Mouse (Mus musculus) myocyte (in vitro differentiated cells): ENCODE measurements around the gene Tbk1. TPM values are rescaled to one million over a fixed set of nuclear protein-coding genes. Genes with fewer than 3 reads are reported as not detected.

Experiments
- H3K27me3 ChIP-seq: one replicate; pipeline ENCODE4 v1.6.1; 2011; ENCODE audit not compliant: control insufficient read depth, insufficient read depth, insufficient read length
- H3K36me3 ChIP-seq: one replicate; pipeline ENCODE4 v1.6.1; 2011; ENCODE audit not compliant: control insufficient read depth, insufficient read depth
- H3K4me2 ChIP-seq: one replicate; pipeline ENCODE4 v1.6.1; 2011; ENCODE audit warnings: low read depth, control low read depth
- H3K4me3 ChIP-seq: one replicate; pipeline ENCODE4 v1.5.1; 2011; ENCODE audit warnings: mild to moderate bottlenecking, control low read depth, moderate library complexity
- H3K79me2 ChIP-seq: one replicate; pipeline ENCODE4 v1.6.1; 2011; ENCODE audit not compliant: control insufficient read depth, insufficient read depth
- H3ac ChIP-seq: one replicate; pipeline ENCODE4 v1.6.1; 2011; ENCODE audit not compliant: control insufficient read depth, insufficient read length
- CEBPB ChIP-seq: IDR thresholded peaks from 2 replicates; pipeline ENCODE4 v1.6.1; 2011; ENCODE audit warnings: mild to moderate bottlenecking, moderate library complexity; ENCODE audit not compliant: poor library complexity, insufficient read depth, severe bottlenecking
- E2F4 ChIP-seq: IDR thresholded peaks from one replicate; pipeline ENCODE4 v1.6.1; 2011; ENCODE audit warnings: mild to moderate bottlenecking, control low read depth, moderate library complexity; ENCODE audit not compliant: insufficient read depth
- MAX ChIP-seq: IDR thresholded peaks from one replicate; pipeline ENCODE4 v1.6.1; 2011; ENCODE audit warnings: low read depth, mild to moderate bottlenecking, control low read depth
- MYOD1 ChIP-seq, 3 experiments: IDR thresholded peaks; one replicate each; pipeline ENCODE4 v1.6.1; 2011; ENCODE audit warnings: control low read depth in 2 of 3, low read depth in 2 of 3, mild to moderate bottlenecking in 2 of 3, moderate library complexity in 1 of 3; ENCODE audit not compliant: insufficient read length in 2 of 3, control insufficient read depth in 1 of 3
- MYOG ChIP-seq, 3 experiments: IDR thresholded peaks; one replicate each; pipeline ENCODE4 v1.6.1; 2011; ENCODE audit warnings: control low read depth in 2 of 3, low read depth in 2 of 3, mild to moderate bottlenecking in 2 of 3; ENCODE audit not compliant: insufficient read length in 2 of 3, control insufficient read depth in 1 of 3, insufficient read depth in 1 of 3
- POLR2A ChIP-seq: IDR thresholded peaks from one replicate; pipeline ENCODE4 v1.6.1; 2011; ENCODE audit warnings: low read depth, mild to moderate bottlenecking, control low read depth, moderate library complexity; ENCODE audit not compliant: insufficient read length
- POLR2AphosphoS2 ChIP-seq: IDR thresholded peaks from one replicate; pipeline ENCODE4 v1.6.1; 2011; ENCODE audit warnings: low read depth, control low read depth; ENCODE audit not compliant: insufficient read length
- REST ChIP-seq: IDR thresholded peaks from one replicate; pipeline ENCODE4 v1.6.1; 2011; ENCODE audit warnings: mild to moderate bottlenecking, control low read depth, moderate library complexity; ENCODE audit not compliant: insufficient read depth, insufficient read length
- SRF ChIP-seq: IDR thresholded peaks from one replicate; pipeline ENCODE4 v1.6.1; 2011; ENCODE audit warnings: low read depth; ENCODE audit not compliant: control insufficient read depth, insufficient read length
- TCF12 ChIP-seq: IDR thresholded peaks from one replicate; pipeline ENCODE4 v1.6.1; 2011; ENCODE audit warnings: mild to moderate bottlenecking, control low read depth; ENCODE audit not compliant: poor library complexity, insufficient read depth, severe bottlenecking
- TCF3 ChIP-seq: IDR thresholded peaks from one replicate; pipeline ENCODE4 v1.6.1; 2011; ENCODE audit warnings: low read depth, control low read depth; ENCODE audit not compliant: insufficient read length
- USF1 ChIP-seq: IDR thresholded peaks from one replicate; pipeline ENCODE4 v1.6.1; 2011; ENCODE audit warnings: low read depth, mild to moderate bottlenecking, control low read depth, moderate library complexity
- polyA plus RNA-seq: library from polyadenylated mRNA; unstranded; fragments of >200 nt; fragmentation: generic; extraction: Trizol; gene quantifications from one replicate; pipeline ENCODE4 v1.2.1, GENCODE M21; 2012; ENCODE audit warnings: missing spikeins

Tbk1 gene
- polyA plus RNA-seq, 1 experiment, result 9.0 TPM

DNA sequence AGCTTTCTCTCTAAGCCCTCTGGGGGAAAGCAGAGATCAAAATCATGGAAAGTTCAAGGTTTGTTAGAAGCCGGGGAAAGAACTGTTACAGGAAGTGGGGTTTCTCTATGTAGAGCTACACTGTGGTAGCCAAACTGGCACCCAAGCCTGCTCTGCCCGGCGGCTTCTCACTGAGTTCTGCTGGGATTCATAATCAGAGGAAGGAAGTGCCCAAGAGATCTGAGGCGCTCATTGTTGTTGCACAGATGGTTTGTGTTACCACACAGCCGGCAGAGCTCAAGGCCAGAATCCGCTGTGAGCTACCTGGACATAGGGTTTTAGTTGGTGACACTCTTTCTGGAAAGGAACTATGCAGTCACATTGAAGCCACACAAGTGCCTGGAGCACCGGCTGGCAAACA is 88.6 kb downstream of the Tbk1 start:
- no peak for TF ChIP-seq MYOD1 (IDR thresholded peaks at IDR 0.05; ENCODE audit: control insufficient read depth in 1 of 3, insufficient read length in 2 of 3, low read depth in 2 of 3)
- TF ChIP-seq USF1, result no peak
- Histone ChIP-seq H3K4me3 (no peak overlapping the region), H3ac (no peak overlapping the region), H3K79me2 (no peaks in the 10 kb centered on the region), H3K4me2 (no peak overlapping the region), H3K27me3 (no peaks in the 10 kb centered on the region), H3K36me3 (no peaks in the 10 kb centered on the region)

- no peak overlapping the region for H3ac ChIP-seq
- no peak overlapping the region for H3K4me2 ChIP-seq
- H3K27me3 ChIP-seq, result no peaks in the 10 kb centered on the region
- H3K36me3 ChIP-seq, result no peaks in the 10 kb centered on the region
- no peak overlapping the region for H3K4me3 ChIP-seq
- TF ChIP-seq POLR2AphosphoS2 (no peak), MYOD1 (IDR thresholded peaks at IDR 0.05; ENCODE audit: control insufficient read depth in 1 of 3, insufficient read length in 2 of 3, low read depth in 2 of 3) (no peak), MYOG (IDR thresholded peaks at IDR 0.05; ENCODE audit: control insufficient read depth in 1 of 3, insufficient read depth in 1 of 3, insufficient read length in 2 of 3, low read depth in 2 of 3) (no peak), REST (no peak), SRF (no peak), E2F4 (no peak), CEBPB (no peak), MAX (no peak), TCF3 (no peak), USF1 (no peak), TCF12 (no peak), POLR2A (no peak)
- no peaks in the 10 kb centered on the region for H3K79me2 ChIP-seq
These were observed 90.0 kb downstream of the Tbk1 start for GRCm38 (mm10) chr10:121496616-121497015.

Other genes starting within 250 kb of the Tbk1 start
- not detected for gene Tbc1d30, start 235.5 kb downstream of the Tbk1 start, polyA plus RNA-seq
- 81.4 TPM for gene Gns, start 221.7 kb downstream of the Tbk1 start, polyA plus RNA-seq
- gene Rassf3, start 110.4 kb downstream of the Tbk1 start, polyA plus RNA-seq, result 32.3 TPM
- gene Xpot, start 39.5 kb upstream of the Tbk1 start, polyA plus RNA-seq, result 78.6 TPM
- gene D930020B18Rik, start 54.8 kb upstream of the Tbk1 start, polyA plus RNA-seq, result not detected
- gene BC048403, start 153.2 kb upstream of the Tbk1 start, polyA plus RNA-seq, result 2.8 TPM